Mouse (Mus musculus): ENCODE results near the gene 4930438A08Rik. TPM values are rescaled to one million over a fixed set of nuclear protein-coding genes. Genes with fewer than 3 reads are reported as not detected.
A peak's percentile ranks its signal among the peaks of the same experiment; 100 is the strongest.

4930438A08Rik gene
- polyA plus RNA-seq, 1 experiment from 2014 or later, result 0.40 TPM

GRCm38 (mm10) chr11:58249203-58249981 lies 25.2 kb upstream of the 4930438A08Rik start:
- Histone ChIP-seq H3K9ac (no peak overlapping the region), H3K4me3 (replicated peaks) (no peak overlapping the region), H3K27me3 (replicated peaks) (no peaks in the 10 kb centered on the region), H3K36me3 (no peaks in the 10 kb centered on the region), H3K9me3 (no peaks in the 10 kb centered on the region), H3K27ac (no peak overlapping the region), H3K4me1 (no peaks in the 10 kb centered on the region), H3K4me2 (no peak overlapping the region)
- WGBS, result 59% methylated on average over 7 of the region's 7 CpGs
- no peak for ATAC-seq (ENCODE audit: insufficient read depth, low FRiP score, low read depth)

- H3K9ac ChIP-seq, result no peak overlapping the region
- H3K27me3 ChIP-seq (replicated peaks), result no peaks in the 10 kb centered on the region
- no peak overlapping the region for H3K27ac ChIP-seq
- no peaks in the 10 kb centered on the region for H3K4me1 ChIP-seq
- no peak overlapping the region for H3K4me3 ChIP-seq (replicated peaks)
- H3K36me3 ChIP-seq, result no peaks in the 10 kb centered on the region
- no peaks in the 10 kb centered on the region for H3K9me3 ChIP-seq
- peak; percentile 31; the same call in 1 of the 2 replicates for ATAC-seq (ENCODE audit: insufficient read depth, low FRiP score, low read depth)
- 59% methylated on average over 5 of the region's 5 CpGs for WGBS
- no peak overlapping the region for H3K4me2 ChIP-seq
Observed at GRCm38 (mm10) chr11:58250550-58250949, 24.0 kb upstream of the 4930438A08Rik start.

GRCm38 (mm10) chr11:58254411-58254810 lies 20.2 kb upstream of the 4930438A08Rik start:
- Histone ChIP-seq H3K36me3 (no peaks in the 10 kb centered on the region), H3K27me3 (replicated peaks) (no peaks in the 10 kb centered on the region), H3K9ac (no peak overlapping the region), H3K4me1 (no peaks in the 10 kb centered on the region), H3K27ac (no peak overlapping the region), H3K4me3 (replicated peaks) (no peak overlapping the region), H3K4me2 (no peak overlapping the region), H3K9me3 (no peaks in the 10 kb centered on the region)
- 92% methylated on average over 3 of the region's 3 CpGs for WGBS
- no peak for ATAC-seq (ENCODE audit: insufficient read depth, low FRiP score, low read depth)

- no peaks in the 10 kb centered on the region for H3K4me1 ChIP-seq
- H3K9me3 ChIP-seq, result no peaks in the 10 kb centered on the region
- H3K9ac ChIP-seq, result no peak overlapping the region
- no peak for ATAC-seq (ENCODE audit: insufficient read depth, low FRiP score, low read depth)
- no peaks in the 10 kb centered on the region for H3K36me3 ChIP-seq
- no peak overlapping the region for H3K27ac ChIP-seq
- no peaks in the 10 kb centered on the region for H3K27me3 ChIP-seq (replicated peaks)
- H3K4me3 ChIP-seq (replicated peaks), result no peak overlapping the region
- 82% methylated on average over 5 of the region's 5 CpGs for whole genome bisulfite sequencing
- H3K4me2 ChIP-seq, result no peak overlapping the region
Observed at GRCm38 (mm10) chr11:58257816-58258215, 16.8 kb upstream of the 4930438A08Rik start.

GRCm38 (mm10) chr11:58260156-58260555 lies 14.4 kb upstream of the 4930438A08Rik start:
- H3K4me2 ChIP-seq, result no peak overlapping the region
- no peaks in the 10 kb centered on the region for H3K27me3 ChIP-seq (replicated peaks)
- 83% methylated on average over 4 of the region's 4 CpGs for WGBS
- H3K4me3 ChIP-seq (replicated peaks), result no peak overlapping the region
- no peak overlapping the region for H3K9ac ChIP-seq
- H3K4me1 ChIP-seq, result no peaks in the 10 kb centered on the region
- H3K9me3 ChIP-seq, result no peaks in the 10 kb centered on the region
- H3K27ac ChIP-seq, result no peak overlapping the region
- no peaks in the 10 kb centered on the region for H3K36me3 ChIP-seq
- ATAC-seq (ENCODE audit: insufficient read depth, low FRiP score, low read depth), result no peak

GRCm38 (mm10) chr11:58261826-58262225 lies 12.8 kb upstream of the 4930438A08Rik start:
- Histone ChIP-seq H3K4me2 (no peak overlapping the region), H3K27ac (no peak overlapping the region), H3K4me3 (replicated peaks) (no peak overlapping the region), H3K9ac (no peak overlapping the region), H3K36me3 (no peaks in the 10 kb centered on the region), H3K9me3 (no peaks in the 10 kb centered on the region), H3K27me3 (replicated peaks) (no peaks in the 10 kb centered on the region), H3K4me1 (no peaks in the 10 kb centered on the region)
- WGBS, result 85% methylated on average over 4 of the region's 4 CpGs
- ATAC-seq (ENCODE audit: insufficient read depth, low FRiP score, low read depth), result no peak

- WGBS, result 78% methylated on average over 3 of the region's 3 CpGs
Observed at GRCm38 (mm10) chr11:58262336-58262735, 12.3 kb upstream of the 4930438A08Rik start.

GRCm38 (mm10) chr11:58263516-58263915 lies 11.1 kb upstream of the 4930438A08Rik start:
- Histone ChIP-seq H3K4me3 (replicated peaks) (no peak overlapping the region), H3K4me2 (no peak overlapping the region), H3K27ac (no peak overlapping the region), H3K9me3 (no peaks in the 10 kb centered on the region), H3K4me1 (no peaks in the 10 kb centered on the region), H3K9ac (no peak overlapping the region), H3K36me3 (no peaks in the 10 kb centered on the region), H3K27me3 (replicated peaks) (no peaks in the 10 kb centered on the region)
- no peak for ATAC-seq (ENCODE audit: insufficient read depth, low FRiP score, low read depth)
- WGBS, result 81% methylated on average over 2 of the region's 2 CpGs

More at GRCm38 (mm10) chr11:58262336-58262735, 12.3 kb upstream of the 4930438A08Rik start:
- Histone ChIP-seq H3K36me3 (no peaks in the 10 kb centered on the region), H3K27ac (no peak overlapping the region), H3K4me2 (no peak overlapping the region), H3K9me3 (no peaks in the 10 kb centered on the region), H3K4me3 (replicated peaks) (no peak overlapping the region), H3K4me1 (no peaks in the 10 kb centered on the region), H3K27me3 (replicated peaks) (no peaks in the 10 kb centered on the region), H3K9ac (no peak overlapping the region)
- ATAC-seq (ENCODE audit: insufficient read depth, low FRiP score, low read depth), result no peak

GRCm38 (mm10) chr11:58264546-58264945 lies 10.1 kb upstream of the 4930438A08Rik start:
- H3K27ac ChIP-seq, result no peak overlapping the region
- no peaks in the 10 kb centered on the region for H3K27me3 ChIP-seq (replicated peaks)
- H3K4me1 ChIP-seq, result no peaks in the 10 kb centered on the region
- 84% methylated on average over 9 of the region's 9 CpGs for WGBS
- no peaks in the 10 kb centered on the region for H3K36me3 ChIP-seq
- H3K9me3 ChIP-seq, result no peaks in the 10 kb centered on the region
- ATAC-seq (ENCODE audit: insufficient read depth, low FRiP score, low read depth), result no peak
- H3K4me2 ChIP-seq, result no peak overlapping the region
- no peak overlapping the region for H3K9ac ChIP-seq
- H3K4me3 ChIP-seq (replicated peaks), result no peak overlapping the region

- no peaks in the 10 kb centered on the region for H3K4me1 ChIP-seq
- H3K4me3 ChIP-seq (replicated peaks), result no peak overlapping the region
- H3K36me3 ChIP-seq, result no peaks in the 10 kb centered on the region
- H3K27ac ChIP-seq, result no peak overlapping the region
- no peaks in the 10 kb centered on the region for H3K27me3 ChIP-seq (replicated peaks)
- H3K9me3 ChIP-seq, result no peaks in the 10 kb centered on the region
- WGBS, result 61% methylated on average over 3 of the region's 3 CpGs
- H3K4me2 ChIP-seq, result no peak overlapping the region
- H3K9ac ChIP-seq, result no peak overlapping the region
- no peak for ATAC-seq (ENCODE audit: insufficient read depth, low FRiP score, low read depth)
Observed at GRCm38 (mm10) chr11:58268285-58268684, 6.3 kb upstream of the 4930438A08Rik start.

GRCm38 (mm10) chr11:58275756-58276155 lies 1.2 kb downstream of the 4930438A08Rik start:
- no peak for ATAC-seq (ENCODE audit: insufficient read depth, low FRiP score, low read depth)
- Histone ChIP-seq H3K4me3 (replicated peaks) (no peak overlapping the region), H3K27me3 (replicated peaks) (no peaks in the 10 kb centered on the region), H3K4me1 (no peaks in the 10 kb centered on the region), H3K4me2 (no peak overlapping the region), H3K36me3 (no peaks in the 10 kb centered on the region), H3K9ac (no peak overlapping the region), H3K9me3 (no peaks in the 10 kb centered on the region), H3K27ac (no peak overlapping the region)
- WGBS, result 61% methylated on average over 4 of the region's 4 CpGs

GRCm38 (mm10) chr11:58281970-58282496 lies 7.4 kb downstream of the 4930438A08Rik start:
- Histone ChIP-seq H3K36me3 (no peaks in the 10 kb centered on the region), H3K4me3 (replicated peaks) (no peak overlapping the region), H3K9me3 (no peaks in the 10 kb centered on the region), H3K4me1 (no peaks in the 10 kb centered on the region), H3K4me2 (no peak overlapping the region), H3K9ac (no peak overlapping the region), H3K27me3 (replicated peaks) (no peaks in the 10 kb centered on the region), H3K27ac (no peak overlapping the region)
- 79% methylated on average over 13 of the region's 13 CpGs for WGBS
- no peak for ATAC-seq (ENCODE audit: insufficient read depth, low FRiP score, low read depth)
